Mouse (Mus musculus): ENCODE results near the gene Etv2. TPM values are rescaled to one million over a fixed set of nuclear protein-coding genes. Genes with fewer than 3 reads are reported as not detected.

The Etv2 gene
- polyA plus RNA-seq, 1 experiment from 2014 or later: not detected

DNA sequence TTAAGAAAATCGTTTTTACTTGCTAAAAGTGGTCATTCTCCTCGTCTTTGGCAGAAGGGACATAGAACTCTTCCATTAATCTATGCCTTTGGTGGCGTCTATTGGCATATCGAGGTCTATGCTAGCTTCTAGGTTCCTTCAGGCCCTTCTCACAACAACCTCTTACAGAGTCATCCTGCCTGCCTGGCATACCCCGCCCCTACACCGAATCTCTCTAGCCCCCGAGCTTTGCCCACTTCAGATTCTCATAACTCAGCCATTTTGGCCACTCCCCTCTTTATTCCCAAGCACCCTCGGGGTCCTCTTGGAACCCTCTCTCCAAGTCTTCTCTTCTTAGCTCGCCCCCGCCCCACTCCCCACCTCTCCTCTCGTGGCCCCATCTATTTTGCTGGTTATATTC lies 29.7 kb upstream of the Etv2 start:
- 0 out of 2 replicates have a peak, but pooled peaks have one; percentile 36 for ATAC-seq (replicated peaks; ENCODE audit: low FRiP score, low read depth)
- WGBS: 6% methylated on average over 11 of the region's 11 CpGs
- Histone ChIP-seq H3K9me3 (replicated peaks; ENCODE audit: low read length) (no peaks in the 10 kb centered on the region), H3K27me3 (ENCODE audit: insufficient read depth, low read length) (no peaks in the 10 kb centered on the region), H3K9ac (ENCODE audit: low read depth, low read length) (peak overlapping the region; percentile 71; the same call in 1 of the 2 replicates), H3K36me3 (ENCODE audit: insufficient read depth, low read length) (peaks cover 4% of the 10 kb centered on the region; the same call in 1 of the 2 replicates), H3K4me3 (replicated peaks; ENCODE audit: low read depth, low read length) (peak overlapping the region; percentile 70), H3K4me1 (replicated peaks; ENCODE audit: insufficient read depth, low read length) (no peaks in the 10 kb centered on the region; the same call in 1 of the 2 replicates), H3K27ac (no peak overlapping the region), H3K4me2 (ENCODE audit: low read length) (peak overlapping the region; percentile 93)
- no peak for TF ChIP-seq CTCF (IDR thresholded peaks at IDR 0.05; ENCODE audit: low read depth)
- peak; percentile 37 for DNase-seq (ENCODE audit: low spot score)

DNA sequence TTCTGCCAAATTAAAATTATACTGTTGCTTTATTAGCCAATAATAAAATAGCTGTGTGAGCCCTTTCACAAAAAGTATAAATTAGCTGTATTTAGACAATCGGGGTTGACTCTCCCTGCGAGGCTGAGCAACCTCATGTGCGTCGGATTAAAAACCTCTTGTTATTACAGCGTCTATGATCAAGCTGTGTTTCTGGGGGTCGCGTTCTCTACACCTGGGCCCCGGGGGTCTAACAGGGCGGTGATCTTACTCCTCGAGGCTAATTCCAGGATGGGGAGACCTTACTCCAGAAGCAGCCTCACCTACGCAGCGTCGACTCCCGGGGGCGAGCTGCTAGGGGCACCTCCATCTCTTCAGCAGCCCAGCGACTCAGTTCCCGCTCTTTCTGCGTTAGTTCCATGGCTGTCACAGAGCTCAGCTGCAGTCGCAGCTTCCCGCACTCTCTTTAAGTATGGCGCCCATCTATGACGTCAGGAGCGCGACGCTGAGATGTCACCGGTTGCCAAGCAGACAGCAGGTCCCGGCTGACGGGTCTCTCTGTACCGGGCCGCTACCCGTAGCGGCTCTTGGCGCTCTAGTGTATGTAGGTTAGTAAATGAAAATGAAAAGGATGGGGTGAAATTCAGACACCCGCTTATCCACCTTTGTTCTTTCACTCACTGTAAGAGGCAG lies 29.0 kb upstream of the Etv2 start, which contains the start of gene Haus5:
TSS of gene Haus5 (minus strand) at position 466 of the 672 bp plus-strand sequence.
- H3K9ac ChIP-seq (ENCODE audit: low read depth, low read length): peak within 1 kb of the TSS; percentile 71
- no peak within 1 kb of the TSS for H3K27ac ChIP-seq
- H3K36me3 ChIP-seq (ENCODE audit: insufficient read depth, low read length): peaks cover 4% of the 10 kb centered on the region; the same call in 1 of the 2 replicates
- 1% methylated on average over 34 of the region's 34 CpGs for WGBS
- H3K4me2 ChIP-seq (ENCODE audit: low read length): peak within 1 kb of the TSS; percentile 93
- peak; percentile 5; the same call in 1 of the 2 replicates for TF ChIP-seq CTCF (IDR thresholded peaks at IDR 0.05; ENCODE audit: low read depth)
- peak within 1 kb of the TSS; percentile 70 for H3K4me3 ChIP-seq (replicated peaks; ENCODE audit: low read depth, low read length)
- DNase-seq (ENCODE audit: low spot score) (peak; percentile 94), ATAC-seq (replicated peaks; ENCODE audit: low FRiP score, low read depth) (peak; percentile 96)
- no peaks in the 10 kb centered on the region for H3K9me3 ChIP-seq (replicated peaks; ENCODE audit: low read length)
- no peaks in the 10 kb centered on the region for H3K27me3 ChIP-seq (ENCODE audit: insufficient read depth, low read length)
- no peaks in the 10 kb centered on the region; the same call in 1 of the 2 replicates for H3K4me1 ChIP-seq (replicated peaks; ENCODE audit: insufficient read depth, low read length)

GRCm38 (mm10) chr7:30649591-30650540 lies 14.2 kb upstream of the Etv2 start, which contains the start of gene Rbm42:
Gene Rbm42 (minus strand): TSS chr7:30650317.
- H3K27ac ChIP-seq: peak within 1 kb of the TSS; percentile 67; the same call in 1 of the 2 replicates

GRCm38 (mm10) chr7:30639083-30639482 lies 3.4 kb upstream of the Etv2 start:
- Histone ChIP-seq H3K36me3 (ENCODE audit: insufficient read depth, low read length) (peaks cover 37% of the 10 kb centered on the region), H3K4me2 (ENCODE audit: low read length) (no peak overlapping the region), H3K9ac (ENCODE audit: low read depth, low read length) (no peak overlapping the region), H3K9me3 (replicated peaks; ENCODE audit: low read length) (no peaks in the 10 kb centered on the region), H3K4me1 (replicated peaks; ENCODE audit: insufficient read depth, low read length) (peaks cover 4% of the 10 kb centered on the region; the same call in 1 of the 2 replicates), H3K4me3 (replicated peaks; ENCODE audit: low read depth, low read length) (no peak overlapping the region), H3K27me3 (ENCODE audit: insufficient read depth, low read length) (peaks cover 22% of the 10 kb centered on the region), H3K27ac (no peak overlapping the region)
- no peak for DNase-seq (ENCODE audit: low spot score)
- 9% methylated on average over 4 of the region's 4 CpGs for WGBS
- ATAC-seq (replicated peaks; ENCODE audit: low FRiP score, low read depth): no peak
- TF ChIP-seq CTCF (IDR thresholded peaks at IDR 0.05; ENCODE audit: low read depth): no peak

More at GRCm38 (mm10) chr7:30649591-30650540, 14.2 kb upstream of the Etv2 start, which contains the start of gene Rbm42:
- Histone ChIP-seq H3K9me3 (replicated peaks; ENCODE audit: low read length) (no peaks in the 10 kb centered on the region), H3K4me2 (ENCODE audit: low read length) (peak within 1 kb of the TSS; percentile 87), H3K27me3 (ENCODE audit: insufficient read depth, low read length) (no peaks in the 10 kb centered on the region), H3K36me3 (ENCODE audit: insufficient read depth, low read length) (peaks cover 23% of the 10 kb centered on the region), H3K4me3 (replicated peaks; ENCODE audit: low read depth, low read length) (peak within 1 kb of the TSS; percentile 81), H3K9ac (ENCODE audit: low read depth, low read length) (peak within 1 kb of the TSS; percentile 86), H3K4me1 (replicated peaks; ENCODE audit: insufficient read depth, low read length) (no peaks in the 10 kb centered on the region)
- 2% methylated on average over 59 of the region's 59 CpGs for WGBS
- ATAC-seq (replicated peaks; ENCODE audit: low FRiP score, low read depth) (peak; percentile 100), DNase-seq (ENCODE audit: low spot score) (peak; percentile 100)
- TF ChIP-seq CTCF (IDR thresholded peaks at IDR 0.05; ENCODE audit: low read depth): no peak

GRCm38 (mm10) chr7:30636395-30636794 lies 743 bp upstream of the Etv2 start:
- ATAC-seq (replicated peaks; ENCODE audit: low FRiP score, low read depth) (no peak), DNase-seq (ENCODE audit: low spot score) (no peak)
- Histone ChIP-seq H3K9me3 (replicated peaks; ENCODE audit: low read length) (no peaks in the 10 kb centered on the region), H3K4me2 (ENCODE audit: low read length) (no peak overlapping the region), H3K27ac (no peak overlapping the region), H3K27me3 (ENCODE audit: insufficient read depth, low read length) (peaks cover 39% of the 10 kb centered on the region), H3K36me3 (ENCODE audit: insufficient read depth, low read length) (peaks cover 12% of the 10 kb centered on the region), H3K9ac (ENCODE audit: low read depth, low read length) (no peak overlapping the region), H3K4me1 (replicated peaks; ENCODE audit: insufficient read depth, low read length) (peaks cover 4% of the 10 kb centered on the region; the same call in 1 of the 2 replicates), H3K4me3 (replicated peaks; ENCODE audit: low read depth, low read length) (no peak overlapping the region)
- no peak for TF ChIP-seq CTCF (IDR thresholded peaks at IDR 0.05; ENCODE audit: low read depth)
- WGBS: 34% methylated on average over 11 of the region's 11 CpGs

- Histone ChIP-seq H3K27ac (no peak overlapping the region), H3K4me1 (replicated peaks; ENCODE audit: insufficient read depth, low read length) (peaks cover 4% of the 10 kb centered on the region; the same call in 1 of the 2 replicates), H3K4me2 (ENCODE audit: low read length) (peak overlapping the region; percentile 38), H3K27me3 (ENCODE audit: insufficient read depth, low read length) (peaks cover 39% of the 10 kb centered on the region), H3K36me3 (ENCODE audit: insufficient read depth, low read length) (no peaks in the 10 kb centered on the region), H3K9ac (ENCODE audit: low read depth, low read length) (no peak overlapping the region), H3K4me3 (replicated peaks; ENCODE audit: low read depth, low read length) (peak overlapping the region; percentile 16), H3K9me3 (replicated peaks; ENCODE audit: low read length) (no peaks in the 10 kb centered on the region)
- ATAC-seq (replicated peaks; ENCODE audit: low FRiP score, low read depth) (peak; percentile 76), DNase-seq (ENCODE audit: low spot score) (peak; percentile 69)
- peak; percentile 76 for TF ChIP-seq CTCF (IDR thresholded peaks at IDR 0.05; ENCODE audit: low read depth)
- WGBS: 1% methylated on average over 20 of the region's 20 CpGs
Measured at GRCm38 (mm10) chr7:30634621-30635020, 1.0 kb downstream of the Etv2 start.
